Mouse (Mus musculus): ENCODE data around the gene Gm42669.

GRCm38 (mm10) chr5:107515453-107515852, 8.0 kb downstream of the Gm42669 start:
- TF ChIP-seq CTCF (IDR thresholded peaks at IDR 0.05; ENCODE audit: borderline replicate concordance, insufficient read depth, low read depth, low read length) (no peak), POLR2A (IDR thresholded peaks at IDR 0.05; ENCODE audit: borderline replicate concordance, insufficient read depth, low read length) (no peak)

Measured in cerebellum, adult 2 months (tissue).